Mouse (Mus musculus): ENCODE data around the gene Cxcr4. TPM values are rescaled to one million over a fixed set of nuclear protein-coding genes. Genes with fewer than 3 reads are reported as not detected.
"Not testable (repeated sequence)": the region's sequence is repeated elsewhere in the genome, so short reads cannot be mapped to it uniquely, and the experiment has no call there.

Cxcr4 gene
- polyA plus RNA-seq, 1 experiment from 2014 or later = 9.2 TPM

GRCm38 (mm10) chr1:128585396-128586161 is 6.5 kb downstream of the Cxcr4 start:
- no peak overlapping the region for H3K9ac ChIP-seq
- peaks cover 22% of the 10 kb centered on the region for H3K4me1 ChIP-seq (replicated peaks)
- H3K4me2 ChIP-seq = no peak overlapping the region
- no peaks in the 10 kb centered on the region for H3K36me3 ChIP-seq
- H3K27ac ChIP-seq (replicated peaks) = peak overlapping the region; percentile 17; the same call in 1 of the 2 replicates
- 15% methylated on average over 3 of the region's 3 CpGs for WGBS
- H3K4me3 ChIP-seq = no peak overlapping the region
- H3K27me3 ChIP-seq = no peaks in the 10 kb centered on the region
- H3K9me3 ChIP-seq = no peaks in the 10 kb centered on the region
- peak; percentile 84 for ATAC-seq (ENCODE audit: low FRiP score, low read depth)

DNA sequence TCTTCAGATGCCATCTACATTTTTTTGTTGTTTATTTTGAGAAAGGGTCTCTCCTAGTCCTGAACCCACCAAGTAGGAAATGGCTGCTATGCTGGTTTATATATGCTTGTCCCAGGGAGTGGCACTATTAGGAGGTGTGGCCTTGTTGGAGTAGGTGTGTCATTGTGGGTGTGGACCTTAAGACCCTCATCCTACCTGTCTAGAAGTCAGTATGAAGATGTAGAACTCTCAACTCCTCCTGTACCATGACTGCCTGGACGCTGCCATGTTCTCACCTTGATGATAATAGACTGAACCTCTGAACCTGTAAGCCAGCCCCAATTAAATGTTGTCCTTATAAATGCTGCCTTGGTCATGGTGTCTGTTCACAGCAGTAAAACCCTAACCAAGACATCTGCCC is 7.4 kb downstream of the Cxcr4 start:
- not testable (repeated sequence) for ATAC-seq (ENCODE audit: low FRiP score, low read depth); H3K4me2 ChIP-seq; H3K27ac ChIP-seq (replicated peaks); H3K4me3 ChIP-seq; H3K9me3 ChIP-seq; H3K9ac ChIP-seq; H3K27me3 ChIP-seq; H3K36me3 ChIP-seq
- H3K4me1 ChIP-seq (replicated peaks) = peaks cover 21% of the 10 kb centered on the region
- WGBS = 86% methylated on average over 1 of the region's 1 CpGs

DNA sequence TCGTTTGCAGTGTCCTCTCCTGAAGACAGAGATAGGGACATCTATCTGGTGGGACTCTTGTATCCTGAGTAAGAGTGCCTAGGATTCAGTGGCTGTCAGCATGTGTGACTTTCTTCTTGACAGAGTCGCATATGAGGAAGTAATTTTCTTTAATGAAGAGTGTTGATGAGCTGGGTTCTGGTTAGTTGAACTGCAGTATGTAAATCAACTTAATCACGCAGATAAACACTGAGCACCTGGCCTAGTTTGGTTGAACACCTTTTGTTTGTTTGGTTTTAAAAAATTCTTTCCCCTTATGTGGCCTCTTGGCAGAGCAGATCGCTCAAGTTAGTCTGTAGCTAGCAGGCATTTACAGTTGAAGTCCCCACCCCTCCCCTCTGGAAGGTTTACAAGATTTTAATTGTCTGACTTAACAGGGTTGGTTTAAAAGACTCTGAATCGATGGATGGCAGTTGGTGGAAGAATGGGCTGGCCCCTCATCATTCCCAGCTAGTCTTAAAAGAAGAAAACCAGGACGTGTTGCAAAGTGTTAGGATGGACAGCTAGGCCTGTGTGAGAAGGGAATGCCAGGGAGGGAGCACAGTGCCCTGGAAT is 8.7 kb downstream of the Cxcr4 start:
- Histone ChIP-seq H3K27ac (replicated peaks) (peak overlapping the region; percentile 33; the same call in 1 of the 2 replicates), H3K27me3 (no peaks in the 10 kb centered on the region), H3K36me3 (no peaks in the 10 kb centered on the region), H3K9me3 (no peaks in the 10 kb centered on the region), H3K4me2 (no peak overlapping the region), H3K9ac (no peak overlapping the region), H3K4me1 (replicated peaks) (peaks cover 16% of the 10 kb centered on the region), H3K4me3 (no peak overlapping the region)
- 50% methylated on average over 6 of the region's 6 CpGs for whole genome bisulfite sequencing
- ATAC-seq (ENCODE audit: low FRiP score, low read depth) = no peak

- Histone ChIP-seq H3K27ac (replicated peaks) (no peak overlapping the region), H3K4me1 (replicated peaks) (peaks cover 5% of the 10 kb centered on the region; the same call in 1 of the 2 replicates), H3K4me3 (no peak overlapping the region), H3K4me2 (no peak overlapping the region), H3K9ac (no peak overlapping the region), H3K9me3 (no peaks in the 10 kb centered on the region), H3K36me3 (no peaks in the 10 kb centered on the region), H3K27me3 (no peaks in the 10 kb centered on the region)
- WGBS = 83% methylated on average over 3 of the region's 3 CpGs
- ATAC-seq (ENCODE audit: low FRiP score, low read depth) = no peak
Observed at GRCm38 (mm10) chr1:128580321-128580720, 11.8 kb downstream of the Cxcr4 start.

GRCm38 (mm10) chr1:128578454-128578853 is 13.6 kb downstream of the Cxcr4 start:
- Histone ChIP-seq H3K4me1 (replicated peaks) (peaks cover under 1% of the 10 kb centered on the region; the same call in 1 of the 2 replicates), H3K9me3 (no peaks in the 10 kb centered on the region), H3K36me3 (no peaks in the 10 kb centered on the region), H3K9ac (no peak overlapping the region), H3K27me3 (no peaks in the 10 kb centered on the region), H3K4me2 (no peak overlapping the region), H3K27ac (replicated peaks) (no peak overlapping the region), H3K4me3 (no peak overlapping the region)
- peak; percentile 63; the same call in 1 of the 2 replicates for ATAC-seq (ENCODE audit: low FRiP score, low read depth)
- WGBS = 21% methylated on average over 2 of the region's 2 CpGs

GRCm38 (mm10) chr1:128575096-128575495 is 17.0 kb downstream of the Cxcr4 start:
- H3K36me3 ChIP-seq = no peaks in the 10 kb centered on the region
- no peak overlapping the region for H3K27ac ChIP-seq (replicated peaks)
- H3K9me3 ChIP-seq = no peaks in the 10 kb centered on the region
- no peaks in the 10 kb centered on the region for H3K27me3 ChIP-seq
- H3K9ac ChIP-seq = no peak overlapping the region
- no peaks in the 10 kb centered on the region; the same call in 1 of the 2 replicates for H3K4me1 ChIP-seq (replicated peaks)
- no peak overlapping the region for H3K4me2 ChIP-seq
- H3K4me3 ChIP-seq = no peak overlapping the region
- 78% methylated on average over 4 of the region's 4 CpGs for WGBS
- ATAC-seq (ENCODE audit: low FRiP score, low read depth) = no peak

- ATAC-seq (ENCODE audit: low FRiP score, low read depth) = no peak
- Histone ChIP-seq H3K9ac (no peak overlapping the region), H3K36me3 (no peaks in the 10 kb centered on the region), H3K4me1 (replicated peaks) (0 out of 2 replicates have a peak, but pooled peaks cover 6% of the 10 kb centered on the region), H3K9me3 (no peaks in the 10 kb centered on the region), H3K27me3 (no peaks in the 10 kb centered on the region), H3K4me3 (no peak overlapping the region), H3K27ac (replicated peaks) (no peak overlapping the region), H3K4me2 (no peak overlapping the region)
- 94% methylated on average over 3 of the region's 3 CpGs for WGBS
Observed at GRCm38 (mm10) chr1:128571033-128571432, 21.1 kb downstream of the Cxcr4 start.

DNA sequence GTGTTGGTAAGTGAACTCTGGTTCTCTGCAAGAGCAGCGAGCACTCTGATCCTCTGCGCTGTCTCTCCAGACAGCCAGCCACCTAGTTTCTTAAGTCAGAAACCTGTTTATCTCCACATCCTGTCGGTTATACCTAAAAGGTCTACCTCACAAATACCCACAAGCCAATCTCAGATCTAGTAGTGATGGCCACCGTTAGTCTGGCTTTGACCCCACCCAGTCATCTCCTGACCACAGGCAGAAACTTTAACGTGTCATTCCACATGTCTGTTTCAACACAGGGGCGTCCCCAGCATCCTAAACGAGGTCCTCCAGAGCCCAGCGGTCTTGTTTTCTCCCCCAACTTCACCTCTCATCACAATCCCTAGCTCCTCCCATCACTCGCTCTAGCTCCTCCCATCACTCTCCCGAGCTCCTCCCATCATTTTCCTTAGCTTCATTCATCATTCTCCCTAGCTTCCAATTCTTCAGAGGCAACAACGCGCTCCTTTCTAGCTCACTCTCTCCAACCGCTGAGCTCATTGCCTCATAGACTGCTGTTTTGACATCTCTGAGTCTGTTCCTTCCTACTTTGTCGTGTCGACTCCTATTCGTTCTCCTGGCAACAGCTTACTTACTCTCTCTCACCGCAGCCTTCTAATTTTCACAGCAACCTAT is 22.0 kb downstream of the Cxcr4 start:
- no peak overlapping the region for H3K27ac ChIP-seq (replicated peaks)
- H3K27me3 ChIP-seq = no peaks in the 10 kb centered on the region
- no peak for ATAC-seq (ENCODE audit: low FRiP score, low read depth)
- H3K4me3 ChIP-seq = no peak overlapping the region
- no peaks in the 10 kb centered on the region for H3K9me3 ChIP-seq
- no peaks in the 10 kb centered on the region for H3K36me3 ChIP-seq
- 0 out of 2 replicates have a peak, but pooled peaks cover 6% of the 10 kb centered on the region for H3K4me1 ChIP-seq (replicated peaks)
- H3K9ac ChIP-seq = no peak overlapping the region
- no peak overlapping the region for H3K4me2 ChIP-seq
- WGBS = 83% methylated on average over 17 of the region's 17 CpGs

DNA sequence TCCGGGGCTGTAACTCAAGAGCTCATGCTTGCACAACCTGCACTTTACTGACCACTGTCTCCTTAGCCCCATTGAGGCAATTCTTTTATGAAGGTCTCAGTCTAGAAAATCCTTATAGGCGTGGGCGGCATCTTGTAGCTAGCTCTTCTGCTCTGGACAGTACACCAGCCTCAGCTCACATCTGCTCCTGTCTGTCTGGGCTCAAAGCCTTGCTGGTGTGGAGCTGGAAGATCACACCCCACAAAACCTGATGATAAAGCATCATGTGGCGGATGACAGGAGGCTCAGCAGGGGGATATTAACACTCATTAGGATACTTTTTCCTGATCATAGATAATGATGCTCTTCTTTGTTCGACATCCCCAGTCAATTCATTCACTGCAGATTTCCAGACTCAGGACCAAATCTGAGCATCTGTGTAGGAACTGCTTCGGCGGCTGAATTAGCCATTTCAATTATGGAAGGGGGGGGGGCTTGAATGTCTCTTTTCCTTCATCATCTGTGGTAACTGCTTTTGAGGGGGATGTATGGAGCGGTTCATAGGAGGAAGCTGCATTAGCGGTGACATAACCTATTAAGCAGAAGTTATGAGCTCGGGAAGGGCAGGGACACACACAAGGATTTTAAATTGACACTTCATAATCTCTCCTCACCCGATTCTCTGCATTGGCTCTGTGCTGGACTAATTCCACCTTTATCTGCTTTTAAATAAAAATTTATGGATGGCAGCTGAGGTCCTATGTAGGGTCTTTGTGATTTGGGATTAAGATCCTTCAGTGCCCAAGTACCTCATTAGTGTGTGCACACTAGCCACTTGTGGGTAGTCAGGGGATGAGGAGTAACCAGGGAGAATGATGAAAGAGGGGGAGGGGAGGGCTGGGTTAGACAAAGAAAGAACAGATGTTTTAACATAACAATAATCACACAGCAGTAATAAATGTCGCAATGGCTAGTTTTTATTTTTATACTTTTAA is 24.6 kb downstream of the Cxcr4 start:
- Histone ChIP-seq H3K9ac (no peak overlapping the region), H3K27me3 (no peaks in the 10 kb centered on the region), H3K27ac (replicated peaks) (no peak overlapping the region), H3K9me3 (no peaks in the 10 kb centered on the region), H3K4me2 (no peak overlapping the region; the same call in 1 of the 2 replicates), H3K4me1 (replicated peaks) (0 out of 2 replicates have a peak, but pooled peaks cover 6% of the 10 kb centered on the region), H3K36me3 (no peaks in the 10 kb centered on the region), H3K4me3 (no peak overlapping the region)
- peak; percentile 61; the same call in 1 of the 2 replicates for ATAC-seq (ENCODE audit: low FRiP score, low read depth)
- WGBS = 51% methylated on average over 12 of the region's 12 CpGs

- Histone ChIP-seq H3K4me1 (replicated peaks) (0 out of 2 replicates have a peak, but pooled peaks cover 14% of the 10 kb centered on the region), H3K4me3 (no peak overlapping the region), H3K4me2 (no peak overlapping the region), H3K9ac (no peak overlapping the region), H3K27ac (replicated peaks) (no peak overlapping the region), H3K9me3 (no peaks in the 10 kb centered on the region), H3K27me3 (no peaks in the 10 kb centered on the region), H3K36me3 (no peaks in the 10 kb centered on the region)
- WGBS = 89% methylated on average over 3 of the region's 3 CpGs
- no peak for ATAC-seq (ENCODE audit: low FRiP score, low read depth)
Observed at GRCm38 (mm10) chr1:128563905-128564304, 28.2 kb downstream of the Cxcr4 start.

- Histone ChIP-seq H3K4me2 (no peak overlapping the region), H3K4me3 (no peak overlapping the region), H3K9me3 (no peaks in the 10 kb centered on the region), H3K27me3 (no peaks in the 10 kb centered on the region), H3K9ac (no peak overlapping the region), H3K27ac (replicated peaks) (no peak overlapping the region), H3K4me1 (replicated peaks) (0 out of 2 replicates have a peak, but pooled peaks cover 8% of the 10 kb centered on the region), H3K36me3 (no peaks in the 10 kb centered on the region)
- peak; percentile 85 for ATAC-seq (ENCODE audit: low FRiP score, low read depth)
- WGBS = 54% methylated on average over 9 of the region's 9 CpGs
Observed at GRCm38 (mm10) chr1:128561325-128561874, 30.7 kb downstream of the Cxcr4 start.
